Mouse (Mus musculus) forebrain, embryonic 16.5 days (tissue): Measurements from ENCODE around the gene Kcnq1. TPM values are rescaled to one million over a fixed set of nuclear protein-coding genes. Genes with fewer than 3 reads are reported as not detected.

Source experiments
- ATAC-seq: fragments of 200-750 bp; cut with Nextera tagmentation; 2 replicates; pipeline ENCODE4 v1.8.0; 2017; ENCODE audit warnings: mild to moderate bottlenecking, moderate library complexity
- H3K27ac ChIP-seq: fragments of 300-500 bp; sonication (generic); 2 replicates; pipeline ENCODE4 v1.5.1; 2014; ENCODE audit warnings: low read length, control low read depth
- H3K27me3 ChIP-seq: fragments of 300-500 bp; sonication (generic); replicated peaks from 2 replicates; pipeline ENCODE4 v1.6.1; 2014; ENCODE audit warnings: low read length; ENCODE audit not compliant: control insufficient read depth, insufficient read depth
- H3K36me3 ChIP-seq: fragments of 300-500 bp; sonication (generic); 2 replicates; pipeline ENCODE4 v1.6.1; 2014; ENCODE audit not compliant: control insufficient read depth, insufficient read depth
- H3K4me1 ChIP-seq: fragments of 300-500 bp; sonication (generic); replicated peaks from 2 replicates; pipeline ENCODE4 v1.6.1; 2014; ENCODE audit warnings: low read length; ENCODE audit not compliant: control insufficient read depth, insufficient read depth
- H3K4me2 ChIP-seq: fragments of 300-500 bp; sonication (generic); 2 replicates; pipeline ENCODE4 v1.6.1; 2014; ENCODE audit warnings: mild to moderate bottlenecking, low read length, control low read depth
- H3K4me3 ChIP-seq: fragments of 300-500 bp; sonication (generic); replicated peaks from 2 replicates; pipeline ENCODE4 v1.5.1; 2014; ENCODE audit warnings: mild to moderate bottlenecking, low read length, control low read depth
- H3K9ac ChIP-seq: fragments of 300-500 bp; sonication (generic); replicated peaks from 2 replicates; pipeline ENCODE4 v1.6.1; 2014; ENCODE audit warnings: low read depth, low read length, control low read depth
- H3K9me3 ChIP-seq: fragments of 300-500 bp; sonication (generic); 2 replicates; pipeline ENCODE4 v1.6.1; 2016; ENCODE audit warnings: low read length; ENCODE audit not compliant: control insufficient read depth
- WGBS: fragments of 180-500 bp; shearing (Covaris S2); extraction: QIAGEN DNeasy Blood & Tissue Kit; methylation state at CpG from one replicate; pipeline ENCODE4 v1.1.7; 2014; 5-methylcytosine and 5-hydroxymethylcytosine counted together
- polyA plus RNA-seq: library from polyadenylated mRNA; unstranded; fragments of >200 nt; fragmentation: Nextera tagmentation; extraction: Ambion mirVana; gene quantifications from 2 replicates; pipeline ENCODE4 v1.2.1, GENCODE M21; 2015

Kcnq1 gene
- polyA plus RNA-seq, 1 experiment from 2014 or later = 1.1 TPM

GRCm38 (mm10) chr7:143428142-143428813 is 322.1 kb downstream of the Kcnq1 start:
- no peaks in the 10 kb centered on the region for H3K9me3 ChIP-seq
- H3K27me3 ChIP-seq = peaks cover 22% of the 10 kb centered on the region
- no peak overlapping the region for H3K27ac ChIP-seq
- peaks cover 12% of the 10 kb centered on the region for H3K4me1 ChIP-seq
- H3K4me3 ChIP-seq = no peak overlapping the region
- H3K9ac ChIP-seq = 0 out of 2 replicates have a peak overlapping the region, but pooled peaks have one; percentile 6
- no peaks in the 10 kb centered on the region for H3K36me3 ChIP-seq
- no peak overlapping the region for H3K4me2 ChIP-seq
- 11% methylated on average over 23 of the region's 23 CpGs for WGBS
- peak; percentile 91 for ATAC-seq

GRCm38 (mm10) chr7:143428814-143429499 is 322.8 kb downstream of the Kcnq1 start:
- WGBS = 33% methylated on average over 2 of the region's 2 CpGs
- ATAC-seq = no peak

GRCm38 (mm10) chr7:143432631-143433030 is 326.5 kb downstream of the Kcnq1 start:
- Histone ChIP-seq H3K36me3 (no peaks in the 10 kb centered on the region), H3K27ac (no peak overlapping the region), H3K27me3 (peaks cover 10% of the 10 kb centered on the region; the same call in 1 of the 2 replicates), H3K9me3 (no peaks in the 10 kb centered on the region), H3K4me2 (no peak overlapping the region), H3K4me3 (no peak overlapping the region), H3K9ac (no peak overlapping the region), H3K4me1 (peaks cover 19% of the 10 kb centered on the region)
- 100% methylated on average over 1 of the region's 1 CpGs for WGBS
- no peak for ATAC-seq

More at GRCm38 (mm10) chr7:143428814-143429499, 322.8 kb downstream of the Kcnq1 start:
- H3K36me3 ChIP-seq = no peaks in the 10 kb centered on the region
- peaks cover 15% of the 10 kb centered on the region for H3K4me1 ChIP-seq
- H3K9me3 ChIP-seq = no peaks in the 10 kb centered on the region
- no peak overlapping the region for H3K27ac ChIP-seq
- 0 out of 2 replicates have a peak overlapping the region, but pooled peaks have one; percentile 6 for H3K9ac ChIP-seq
- H3K4me2 ChIP-seq = no peak overlapping the region
- no peak overlapping the region for H3K4me3 ChIP-seq
- peaks cover 22% of the 10 kb centered on the region for H3K27me3 ChIP-seq

DNA sequence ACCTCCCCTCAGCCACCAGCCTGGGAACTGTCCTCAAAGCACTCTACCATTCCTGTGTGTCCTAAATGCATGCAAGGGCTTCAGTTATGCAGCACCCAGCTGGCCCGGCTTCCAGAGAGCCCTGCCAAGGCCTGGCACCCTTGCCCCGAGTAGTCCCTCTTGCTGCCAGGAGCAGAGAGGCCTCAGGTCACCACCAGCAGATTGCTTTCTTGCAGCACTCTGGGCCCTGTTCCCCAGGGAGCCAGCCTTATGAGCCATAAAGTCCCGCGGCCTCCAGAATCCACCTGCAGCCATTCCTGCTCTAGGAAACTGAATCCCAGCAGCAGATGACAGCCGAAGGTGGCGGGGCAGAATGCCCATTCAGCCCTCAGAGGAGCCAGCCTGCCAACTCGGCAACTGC is 327.2 kb downstream of the Kcnq1 start:
- peaks cover 10% of the 10 kb centered on the region; the same call in 1 of the 2 replicates for H3K27me3 ChIP-seq
- H3K4me3 ChIP-seq = no peak overlapping the region
- no peak overlapping the region for H3K4me2 ChIP-seq
- no peak overlapping the region for H3K27ac ChIP-seq
- no peak for ATAC-seq
- no peak overlapping the region for H3K9ac ChIP-seq
- 62% methylated on average over 7 of the region's 7 CpGs for WGBS
- H3K9me3 ChIP-seq = no peaks in the 10 kb centered on the region
- H3K36me3 ChIP-seq = no peaks in the 10 kb centered on the region
- peaks cover 21% of the 10 kb centered on the region for H3K4me1 ChIP-seq

GRCm38 (mm10) chr7:143437231-143437893 is 331.2 kb downstream of the Kcnq1 start:
- peak overlapping the region; percentile 78 for H3K4me2 ChIP-seq
- H3K4me1 ChIP-seq = peaks cover 22% of the 10 kb centered on the region
- no peaks in the 10 kb centered on the region for H3K36me3 ChIP-seq
- H3K9me3 ChIP-seq = no peaks in the 10 kb centered on the region
- 15% methylated on average over 16 of the region's 18 CpGs for WGBS
- peak overlapping the region; percentile 80 for H3K9ac ChIP-seq
- peaks cover 15% of the 10 kb centered on the region; the same call in 1 of the 2 replicates for H3K27me3 ChIP-seq
- peak overlapping the region; percentile 52 for H3K4me3 ChIP-seq
- peak overlapping the region; percentile 12; the same call in 1 of the 2 replicates for H3K27ac ChIP-seq
- peak; percentile 52 for ATAC-seq

DNA sequence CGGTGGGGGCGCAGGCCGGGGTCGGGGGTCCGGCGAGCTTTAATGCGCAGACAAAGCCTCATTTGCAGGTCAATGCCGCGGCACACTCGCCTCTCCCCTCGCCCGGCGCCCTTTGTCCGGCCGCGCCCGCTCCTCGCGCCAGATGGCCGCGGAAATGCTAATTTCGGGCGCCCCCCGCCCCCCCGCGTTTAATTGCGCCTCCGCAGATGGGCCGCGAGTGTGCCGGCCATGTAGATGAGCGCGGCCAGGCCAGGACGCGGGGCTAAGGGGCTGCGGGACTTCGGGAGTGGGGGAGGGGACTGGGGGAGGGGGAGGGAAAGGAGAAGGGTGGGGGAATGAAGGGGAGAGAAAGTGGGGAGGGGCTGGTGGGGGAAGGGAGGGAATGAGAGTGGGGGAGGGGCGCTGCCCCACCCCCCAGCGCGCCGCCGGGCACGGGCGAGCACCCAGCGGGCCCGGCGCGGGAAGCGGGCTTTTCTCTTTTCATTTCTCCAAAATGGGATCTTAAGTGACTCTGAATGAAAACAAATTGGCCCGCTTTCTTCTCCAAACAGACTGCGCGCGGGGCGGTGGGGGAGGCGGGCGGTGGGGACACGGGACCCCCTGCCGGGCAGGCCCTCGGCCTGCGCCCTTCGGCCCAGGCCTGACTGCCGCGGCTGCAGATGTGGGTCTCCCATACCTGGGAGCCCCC is 331.9 kb downstream of the Kcnq1 start:
- peak overlapping the region; percentile 52 for H3K4me3 ChIP-seq
- H3K27ac ChIP-seq = peak overlapping the region; percentile 12; the same call in 1 of the 2 replicates
- H3K4me1 ChIP-seq = peaks cover 22% of the 10 kb centered on the region
- peaks cover 15% of the 10 kb centered on the region; the same call in 1 of the 2 replicates for H3K27me3 ChIP-seq
- WGBS = under 1% methylated on average over 46 of the region's 63 CpGs
- H3K4me2 ChIP-seq = peak overlapping the region; percentile 78
- no peaks in the 10 kb centered on the region for H3K9me3 ChIP-seq
- peak overlapping the region; percentile 80 for H3K9ac ChIP-seq
- ATAC-seq = peak; percentile 66
- no peaks in the 10 kb centered on the region for H3K36me3 ChIP-seq

- no peak for ATAC-seq
- peak overlapping the region; percentile 78 for H3K4me2 ChIP-seq
- no peak overlapping the region for H3K9ac ChIP-seq
- H3K9me3 ChIP-seq = no peaks in the 10 kb centered on the region
- H3K27ac ChIP-seq = no peak overlapping the region
- no peak overlapping the region for H3K4me3 ChIP-seq
- peaks cover 17% of the 10 kb centered on the region for H3K4me1 ChIP-seq
- no peaks in the 10 kb centered on the region for H3K36me3 ChIP-seq
- 69% methylated on average over 1 of the region's 1 CpGs for WGBS
- H3K27me3 ChIP-seq = peaks cover 17% of the 10 kb centered on the region; the same call in 1 of the 2 replicates
These were observed 332.8 kb downstream of the Kcnq1 start for GRCm38 (mm10) chr7:143438965-143439364.

DNA sequence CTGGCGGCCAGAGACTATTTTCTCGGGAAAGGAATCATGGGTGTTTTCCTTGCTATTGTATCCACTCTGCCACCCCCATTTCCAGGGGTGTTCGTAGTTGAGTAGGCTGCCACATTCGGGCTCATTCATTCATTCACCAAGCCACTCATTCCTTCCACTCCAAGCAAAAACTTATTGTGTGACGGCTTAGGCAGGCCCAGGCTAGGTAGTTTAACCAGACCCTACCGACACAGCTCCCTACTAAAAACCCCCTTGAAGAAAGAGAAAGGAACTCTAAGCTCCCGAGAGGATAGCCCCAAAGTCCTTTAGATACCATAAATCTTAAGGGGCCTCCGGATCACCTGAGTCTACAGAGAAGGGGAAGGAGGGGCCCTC is 338.4 kb downstream of the Kcnq1 start:
- peaks cover 18% of the 10 kb centered on the region for H3K27me3 ChIP-seq
- H3K9ac ChIP-seq = no peak overlapping the region
- 21% methylated on average over 8 of the region's 8 CpGs for WGBS
- no peak overlapping the region for H3K4me3 ChIP-seq
- 0 out of 2 replicates have a peak, but pooled peaks have one; percentile 2 for ATAC-seq
- no peaks in the 10 kb centered on the region for H3K9me3 ChIP-seq
- H3K4me2 ChIP-seq = peak overlapping the region; percentile 57
- H3K4me1 ChIP-seq = peaks cover 17% of the 10 kb centered on the region
- H3K27ac ChIP-seq = no peak overlapping the region
- no peaks in the 10 kb centered on the region for H3K36me3 ChIP-seq
